Mouse (Mus musculus) hindbrain, embryonic 13.5 days (tissue): ENCODE measurements around the gene Zfp93. TPM values are rescaled to one million over a fixed set of nuclear protein-coding genes. Genes with fewer than 3 reads are reported as not detected.
"Not testable (repeated sequence)": the region's sequence is repeated elsewhere in the genome, so short reads cannot be mapped to it uniquely, and the experiment has no call there.

Source experiments
- ATAC-seq: fragments of 200-750 bp; cut with Nextera tagmentation; 2 replicates; pipeline ENCODE4 v1.8.0; 2017; ENCODE audit warnings: moderate TSS enrichment; ENCODE audit not compliant: low FRiP score
- H3K27ac ChIP-seq: fragments of 300-500 bp; sonication (generic); 2 replicates; pipeline ENCODE4 v1.5.1; 2015; ENCODE audit warnings: inconsistent platforms, mild to moderate bottlenecking, moderate library complexity
- H3K27me3 ChIP-seq: fragments of 300-500 bp; sonication (generic); 2 replicates; pipeline ENCODE4 v1.6.1; 2015; ENCODE audit warnings: mild to moderate bottlenecking, inconsistent platforms
- H3K36me3 ChIP-seq: fragments of 300-500 bp; sonication (generic); 2 replicates; pipeline ENCODE4 v1.6.1; 2015; ENCODE audit warnings: mild to moderate bottlenecking, inconsistent platforms
- H3K4me1 ChIP-seq: fragments of 300-500 bp; sonication (generic); replicated peaks from 2 replicates; pipeline ENCODE4 v1.6.1; 2015; ENCODE audit warnings: inconsistent platforms
- H3K4me2 ChIP-seq: fragments of 300-500 bp; sonication (generic); 2 replicates; pipeline ENCODE4 v1.6.1; 2015; ENCODE audit warnings: inconsistent platforms, mild to moderate bottlenecking, moderate library complexity
- H3K4me3 ChIP-seq: fragments of 300-500 bp; sonication (generic); 2 replicates; pipeline ENCODE4 v1.5.1; 2015; ENCODE audit warnings: mild to moderate bottlenecking, inconsistent platforms
- H3K9ac ChIP-seq: fragments of 300-500 bp; sonication (generic); 2 replicates; pipeline ENCODE4 v1.6.1; 2015; ENCODE audit warnings: mild to moderate bottlenecking, inconsistent platforms
- H3K9me3 ChIP-seq: fragments of 300-500 bp; sonication (generic); 2 replicates; pipeline ENCODE4 v1.6.1; 2016; ENCODE audit warnings: inconsistent platforms
- WGBS: fragments of 180-500 bp; shearing (Covaris S2); methylation state at CpG from one replicate; pipeline ENCODE4 v1.1.7; 2015; 5-methylcytosine and 5-hydroxymethylcytosine counted together
- polyA plus RNA-seq: library from polyadenylated mRNA; unstranded; fragments of >200 nt; fragmentation: Nextera tagmentation; extraction: Ambion mirVana; gene quantifications from 2 replicates; pipeline ENCODE4 v1.2.1, GENCODE M21; 2015

Zfp93 gene
- polyA plus RNA-seq, 1 experiment from 2014 or later = 6.9 TPM

- H3K27me3 ChIP-seq = no peaks in the 10 kb centered on the region
- no peak overlapping the region for H3K4me3 ChIP-seq
- H3K27ac ChIP-seq = no peak overlapping the region
- H3K9ac ChIP-seq = no peak overlapping the region
- 96% methylated on average over 4 of the region's 4 CpGs for WGBS
- peaks cover 7% of the 10 kb centered on the region for H3K4me1 ChIP-seq
- no peak overlapping the region for H3K4me2 ChIP-seq
- H3K36me3 ChIP-seq = peaks cover 42% of the 10 kb centered on the region
- ATAC-seq = no peak
- H3K9me3 ChIP-seq = no peaks in the 10 kb centered on the region
Measured at GRCm38 (mm10) chr7:24274456-24274855, 4.2 kb downstream of the Zfp93 start.

- 77% methylated on average over 3 of the region's 3 CpGs for WGBS
- not testable (repeated sequence) for H3K9me3 ChIP-seq, H3K27ac ChIP-seq, ATAC-seq, H3K4me3 ChIP-seq, H3K4me1 ChIP-seq, H3K27me3 ChIP-seq, H3K4me2 ChIP-seq, H3K9ac ChIP-seq
- H3K36me3 ChIP-seq = peaks cover 34% of the 10 kb centered on the region
Measured at GRCm38 (mm10) chr7:24278771-24279170, 8.6 kb downstream of the Zfp93 start.

- peaks cover 19% of the 10 kb centered on the region for H3K36me3 ChIP-seq
- H3K4me2 ChIP-seq = no peak overlapping the region
- H3K4me1 ChIP-seq = peaks cover 3% of the 10 kb centered on the region; the same call in 1 of the 2 replicates
- WGBS = 63% methylated on average over 10 of the region's 10 CpGs
- no peaks in the 10 kb centered on the region for H3K9me3 ChIP-seq
- no peak overlapping the region for H3K4me3 ChIP-seq
- H3K27me3 ChIP-seq = no peaks in the 10 kb centered on the region
- no peak overlapping the region for H3K27ac ChIP-seq
- no peak for ATAC-seq
- no peak overlapping the region for H3K9ac ChIP-seq
Measured at GRCm38 (mm10) chr7:24280031-24280857, 10.0 kb downstream of the Zfp93 start.

- Histone ChIP-seq H3K9me3 (no peaks in the 10 kb centered on the region), H3K4me3 (no peak overlapping the region), H3K27me3 (no peaks in the 10 kb centered on the region), H3K9ac (no peak overlapping the region), H3K4me1 (peaks cover 3% of the 10 kb centered on the region; the same call in 1 of the 2 replicates), H3K4me2 (no peak overlapping the region), H3K36me3 (peaks cover 13% of the 10 kb centered on the region), H3K27ac (no peak overlapping the region)
- ATAC-seq = no peak
- 70% methylated on average over 4 of the region's 4 CpGs for WGBS
Measured at GRCm38 (mm10) chr7:24280858-24281145, 10.6 kb downstream of the Zfp93 start.

GRCm38 (mm10) chr7:24286090-24286489 lies 15.9 kb downstream of the Zfp93 start:
- H3K4me2 ChIP-seq = no peak overlapping the region
- no peak overlapping the region for H3K27ac ChIP-seq
- no peak for ATAC-seq
- H3K4me3 ChIP-seq = no peak overlapping the region
- 46% methylated on average over 4 of the region's 4 CpGs for WGBS
- H3K9ac ChIP-seq = no peak overlapping the region
- H3K27me3 ChIP-seq = no peaks in the 10 kb centered on the region
- H3K4me1 ChIP-seq = no peaks in the 10 kb centered on the region
- H3K9me3 ChIP-seq = no peaks in the 10 kb centered on the region
- peaks cover 45% of the 10 kb centered on the region for H3K36me3 ChIP-seq

GRCm38 (mm10) chr7:24286916-24287315 lies 16.7 kb downstream of the Zfp93 start:
- no peaks in the 10 kb centered on the region for H3K9me3 ChIP-seq
- no peak overlapping the region for H3K4me2 ChIP-seq
- peaks cover 54% of the 10 kb centered on the region for H3K36me3 ChIP-seq
- no peak overlapping the region for H3K27ac ChIP-seq
- no peaks in the 10 kb centered on the region for H3K27me3 ChIP-seq
- 78% methylated on average over 4 of the region's 4 CpGs for WGBS
- no peak overlapping the region for H3K9ac ChIP-seq
- ATAC-seq = no peak
- no peaks in the 10 kb centered on the region for H3K4me1 ChIP-seq
- H3K4me3 ChIP-seq = no peak overlapping the region

- 86% methylated on average over 5 of the region's 5 CpGs for WGBS
- H3K4me3 ChIP-seq = no peak overlapping the region
- ATAC-seq = no peak
- H3K27ac ChIP-seq = no peak overlapping the region
- H3K4me1 ChIP-seq = no peaks in the 10 kb centered on the region
- peaks cover 61% of the 10 kb centered on the region for H3K36me3 ChIP-seq
- H3K4me2 ChIP-seq = no peak overlapping the region
- no peaks in the 10 kb centered on the region for H3K27me3 ChIP-seq
- no peak overlapping the region for H3K9ac ChIP-seq
- no peaks in the 10 kb centered on the region for H3K9me3 ChIP-seq
Measured at GRCm38 (mm10) chr7:24287670-24288069, 17.4 kb downstream of the Zfp93 start.

- no peak for ATAC-seq
- Histone ChIP-seq H3K4me1 (no peaks in the 10 kb centered on the region), H3K9me3 (no peaks in the 10 kb centered on the region), H3K4me2 (no peak overlapping the region), H3K9ac (no peak overlapping the region), H3K27ac (no peak overlapping the region), H3K36me3 (peaks cover 70% of the 10 kb centered on the region), H3K4me3 (no peak overlapping the region), H3K27me3 (no peaks in the 10 kb centered on the region)
- WGBS = 91% methylated on average over 6 of the region's 6 CpGs
Measured at GRCm38 (mm10) chr7:24288512-24288911, 18.3 kb downstream of the Zfp93 start.

- Histone ChIP-seq H3K4me3 (no peak overlapping the region), H3K9me3 (no peaks in the 10 kb centered on the region), H3K36me3 (peaks cover 86% of the 10 kb centered on the region), H3K27ac (no peak overlapping the region), H3K4me1 (no peaks in the 10 kb centered on the region), H3K4me2 (no peak overlapping the region), H3K9ac (no peak overlapping the region), H3K27me3 (no peaks in the 10 kb centered on the region)
- WGBS = 97% methylated on average over 4 of the region's 4 CpGs
- no peak for ATAC-seq
Measured at GRCm38 (mm10) chr7:24290106-24290693, 20.0 kb downstream of the Zfp93 start.

- Histone ChIP-seq H3K27ac (no peak overlapping the region), H3K27me3 (no peaks in the 10 kb centered on the region), H3K36me3 (peaks cover 98% of the 10 kb centered on the region), H3K4me3 (no peak overlapping the region), H3K4me1 (no peaks in the 10 kb centered on the region), H3K9me3 (no peaks in the 10 kb centered on the region), H3K4me2 (no peak overlapping the region), H3K9ac (no peak overlapping the region)
- ATAC-seq = no peak
- 90% methylated on average over 27 of the region's 27 CpGs for WGBS
Measured at GRCm38 (mm10) chr7:24291387-24292090, 21.3 kb downstream of the Zfp93 start.

- 92% methylated on average over 12 of the region's 12 CpGs for WGBS
- Histone ChIP-seq H3K27me3 (no peaks in the 10 kb centered on the region), H3K4me1 (peaks cover 10% of the 10 kb centered on the region)
Measured at GRCm38 (mm10) chr7:24293061-24293851, 23.0 kb downstream of the Zfp93 start.

GRCm38 (mm10) chr7:24294763-24295162 lies 24.5 kb downstream of the Zfp93 start:
- no peak overlapping the region for H3K4me3 ChIP-seq
- no peak overlapping the region for H3K27ac ChIP-seq
- no peak for ATAC-seq
- H3K9me3 ChIP-seq = no peaks in the 10 kb centered on the region
- peaks cover 14% of the 10 kb centered on the region for H3K4me1 ChIP-seq
- peaks cover 77% of the 10 kb centered on the region for H3K36me3 ChIP-seq
- H3K27me3 ChIP-seq = no peaks in the 10 kb centered on the region
- H3K9ac ChIP-seq = no peak overlapping the region
- no peak overlapping the region for H3K4me2 ChIP-seq
- 97% methylated on average over 4 of the region's 4 CpGs for WGBS

More at GRCm38 (mm10) chr7:24293061-24293851, 23.0 kb downstream of the Zfp93 start:
- no peaks in the 10 kb centered on the region for H3K9me3 ChIP-seq
- no peak overlapping the region for H3K27ac ChIP-seq
- no peak for ATAC-seq
- H3K36me3 ChIP-seq = peaks cover 90% of the 10 kb centered on the region
- H3K9ac ChIP-seq = no peak overlapping the region
- H3K4me3 ChIP-seq = no peak overlapping the region
- no peak overlapping the region for H3K4me2 ChIP-seq
